Mouse (Mus musculus): ENCODE data around the gene Kcnab3.

DNA sequence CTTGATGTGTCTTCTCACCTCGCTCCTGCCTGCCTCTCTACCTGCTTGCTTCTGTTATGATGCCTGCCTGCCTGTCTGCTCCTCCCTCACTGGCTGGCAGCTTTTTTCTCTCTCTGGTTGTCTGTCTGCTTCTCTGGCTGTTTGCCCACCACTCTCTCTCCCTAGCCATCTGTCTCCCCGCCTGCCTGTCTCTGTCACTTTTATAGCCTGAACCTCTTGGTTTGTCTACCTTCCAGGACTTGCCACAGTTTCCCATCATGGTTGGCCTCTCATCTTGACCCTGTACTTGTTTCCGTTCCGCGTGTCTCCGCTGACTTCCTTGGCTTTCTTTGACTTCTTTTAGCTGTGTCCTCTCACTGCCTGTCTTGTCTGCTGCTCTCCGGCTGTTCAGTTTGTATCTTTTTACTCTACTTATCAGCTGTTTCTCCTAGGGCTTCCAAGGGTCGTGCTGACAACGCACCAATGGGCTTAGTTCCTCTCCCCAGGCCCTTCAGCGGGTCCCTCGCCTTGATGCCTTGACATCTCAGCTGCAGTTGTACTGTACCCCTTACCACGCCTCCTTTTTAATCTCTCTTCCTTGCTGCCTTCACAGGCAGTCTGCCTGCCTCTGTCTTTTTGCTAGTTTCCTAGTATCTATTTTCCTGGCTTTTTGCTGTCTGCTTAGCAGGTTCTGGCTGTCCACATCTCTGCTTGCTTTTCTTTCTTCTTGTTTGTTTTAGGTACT lies 46.2 kb downstream of the Kcnab3 start:
- TF ChIP-seq POLR2A (IDR thresholded peaks at IDR 0.05; ENCODE audit: low read depth, low read length), result no peak
- no peak for TF ChIP-seq CTCF (IDR thresholded peaks at IDR 0.05; ENCODE audit: extremely low read depth, insufficient read depth, insufficient read length, insufficient replicate concordance)

Measured in spleen, adult 2 months (tissue).